Mouse (Mus musculus) urinary bladder, postnatal 25 days (tissue): ENCODE measurements at regions not wholly inside any gene's neighbourhood (a gene's known extent, or its start where the extent isn't known, plus 50 kb on each side); places are given as distances from the start of the nearest gene placed in this dataset.

Experiments used
- DNase-seq: peaks from one replicate; pipeline ENCODE4 v3.0.0; 2022; ENCODE audit warnings: low spot score

- DNase-seq = no peak
These were observed 311.9 kb downstream of the Sox9 start for GRCm38 (mm10) chr11:113093895-113094445.

GRCm38 (mm10) chr11:113095625-113096024 lies 313.6 kb downstream of the Sox9 start:
- DNase-seq = no peak

DNA sequence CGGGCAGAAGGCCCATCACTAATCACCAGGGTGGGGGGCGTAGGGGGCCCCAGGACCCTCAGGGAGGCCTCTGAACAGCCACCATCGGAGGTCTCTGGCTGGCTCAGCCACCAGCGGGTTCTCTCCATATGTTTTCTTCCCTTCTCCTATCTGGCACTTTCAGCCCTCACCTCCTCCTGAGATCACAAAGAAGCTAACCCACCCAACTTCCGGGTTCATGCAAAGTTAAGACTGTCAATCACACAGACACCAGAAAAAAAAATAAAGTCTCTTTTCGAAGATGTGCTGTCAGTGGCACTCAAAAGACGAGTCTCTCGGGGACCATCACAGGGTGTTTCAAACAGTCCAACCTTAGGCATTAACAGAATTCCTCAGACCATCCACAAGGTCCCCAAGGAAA lies 314.2 kb downstream of the Sox9 start:
- no peak for DNase-seq

DNA sequence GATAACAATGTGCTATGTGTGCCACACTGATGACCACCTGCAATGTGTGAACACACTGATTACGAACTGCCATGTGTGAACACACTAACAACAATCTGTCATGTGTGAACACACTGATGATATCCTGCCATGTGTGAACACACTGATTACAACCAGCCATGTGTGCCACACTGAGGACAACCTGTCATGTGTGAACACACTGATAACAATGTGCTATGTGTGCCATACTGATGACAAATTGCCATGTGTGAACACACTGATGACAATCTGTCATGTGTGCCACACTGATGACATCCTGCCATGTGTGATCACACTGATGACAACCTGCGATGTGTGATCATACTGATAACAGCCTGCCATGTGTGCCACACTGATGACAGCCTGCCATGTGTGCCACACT lies 316.3 kb downstream of the Sox9 start:
- no peak for DNase-seq

- no peak for DNase-seq
These were observed 318.8 kb downstream of the Sox9 start for GRCm38 (mm10) chr11:113100800-113101199.

DNA sequence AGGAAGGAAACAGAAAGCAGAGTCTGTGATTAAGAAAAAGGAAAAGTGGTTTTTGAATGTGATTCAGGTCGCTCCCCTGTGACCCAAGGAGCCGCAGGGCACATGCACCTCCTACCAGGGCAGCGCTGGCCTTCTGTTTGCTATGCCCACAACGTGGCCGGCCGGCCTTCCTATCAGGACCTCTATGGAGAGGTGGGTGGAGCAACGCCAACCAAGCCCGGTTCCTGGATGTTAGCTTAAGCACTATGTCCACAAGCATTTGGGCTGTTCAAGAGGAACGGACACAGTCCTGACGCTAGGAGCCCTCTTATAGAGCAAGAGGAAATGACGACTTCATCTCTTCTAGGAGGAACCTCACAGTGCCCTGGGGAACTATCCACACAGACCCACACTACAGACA lies 319.5 kb downstream of the Sox9 start:
- no peak for DNase-seq

- DNase-seq = no peak
These were observed 321.3 kb downstream of the Sox9 start for GRCm38 (mm10) chr11:113103161-113103845.

GRCm38 (mm10) chr11:113105371-113105770 lies 323.3 kb downstream of the Sox9 start:
- no peak for DNase-seq

GRCm38 (mm10) chr11:113107205-113107844 lies 325.3 kb downstream of the Sox9 start:
- no peak for DNase-seq

DNA sequence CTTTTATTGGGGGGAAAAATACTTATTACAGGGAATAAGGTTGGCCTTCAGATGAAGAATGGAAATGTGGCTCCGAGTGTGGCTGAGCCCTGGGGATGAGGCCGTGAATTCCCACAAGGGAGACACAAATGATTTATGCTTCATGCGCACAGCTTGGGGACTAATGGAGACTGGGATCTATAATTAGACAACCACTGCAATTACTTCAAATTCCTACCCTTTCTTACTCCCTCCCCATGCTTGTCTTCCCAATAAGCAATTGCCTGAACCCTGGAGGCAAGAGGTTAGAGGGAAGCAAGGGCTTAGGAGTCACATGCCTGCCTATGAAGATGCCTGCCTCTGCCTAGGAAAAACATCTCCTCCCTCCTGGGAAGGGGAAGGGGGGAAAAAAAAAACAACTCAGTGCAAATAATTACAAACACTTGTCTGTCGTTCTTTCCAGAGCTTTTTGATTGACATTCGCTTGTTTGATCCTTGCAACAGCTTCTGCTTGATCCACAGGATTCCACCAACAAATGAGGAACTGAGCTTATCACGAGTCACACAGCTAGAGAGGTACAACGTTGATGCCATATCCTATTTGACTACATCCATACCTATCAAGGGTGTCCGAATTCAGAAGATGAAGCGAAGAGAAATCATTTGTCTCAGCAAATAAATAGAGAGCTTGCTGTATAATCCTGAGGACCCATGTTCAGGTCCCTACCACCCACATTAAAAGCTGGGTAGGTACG lies 326.1 kb downstream of the Sox9 start:
- no peak for DNase-seq

- no peak for DNase-seq
These were observed 327.1 kb downstream of the Sox9 start for GRCm38 (mm10) chr11:113109096-113109495.

GRCm38 (mm10) chr11:113113220-113113817 lies 331.3 kb downstream of the Sox9 start:
- DNase-seq = no peak

DNA sequence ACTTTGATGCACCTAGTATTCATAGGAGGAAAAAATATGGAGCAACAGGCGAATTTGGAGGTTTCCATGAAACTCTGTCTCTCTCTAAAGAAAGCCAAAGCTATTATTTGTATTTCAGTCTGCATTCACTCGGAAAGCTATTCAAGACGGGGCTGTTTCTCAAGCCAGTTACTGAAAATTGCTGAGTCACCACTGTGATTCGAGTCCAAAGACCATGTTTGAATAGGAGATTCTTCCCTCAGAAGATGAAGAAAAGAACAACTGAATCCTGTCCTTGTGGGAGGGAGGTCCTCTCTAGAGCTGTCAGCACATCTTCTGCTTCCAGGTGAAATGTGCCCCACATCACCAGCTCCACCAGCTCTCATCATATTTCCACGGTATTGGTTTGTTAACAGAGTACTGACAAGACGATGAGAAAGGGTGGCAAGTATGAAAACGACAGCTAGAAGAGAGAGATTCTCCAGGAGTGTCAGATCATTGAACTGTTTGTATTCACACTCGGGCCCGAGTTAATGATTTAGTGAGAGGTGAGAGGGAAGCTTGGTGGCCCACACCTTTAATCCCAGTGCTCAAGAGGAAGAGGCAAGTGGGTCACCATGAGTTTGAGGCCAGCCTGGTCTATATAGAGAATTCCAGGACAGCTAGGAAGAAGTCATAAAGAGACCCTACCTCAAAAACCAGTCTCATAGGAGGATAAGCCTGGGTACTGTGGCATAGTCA lies 335.3 kb downstream of the Sox9 start:
- no peak for DNase-seq

DNA sequence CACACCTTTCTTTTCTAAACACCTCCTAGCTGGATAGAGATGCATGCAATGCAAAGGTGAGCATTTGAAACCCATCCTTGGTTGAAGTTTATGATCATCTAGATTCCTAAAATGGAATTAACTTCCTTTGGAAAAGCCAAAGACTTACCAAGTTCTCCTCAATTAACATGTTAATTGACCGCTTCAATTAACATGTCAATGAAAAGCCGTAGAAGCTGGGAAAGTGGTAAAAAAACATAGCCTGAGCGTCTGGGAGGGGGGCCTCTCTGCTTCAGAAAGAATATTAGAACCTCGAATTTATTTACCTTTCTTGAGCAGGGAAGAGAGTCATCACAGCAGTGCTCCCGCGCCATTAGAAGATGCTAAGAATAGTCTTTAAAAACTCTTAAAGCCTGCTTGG lies 338.5 kb downstream of the Sox9 start:
- no peak for DNase-seq

- DNase-seq = no peak
These were observed 339.3 kb downstream of the Sox9 start for GRCm38 (mm10) chr11:113121307-113121706.

GRCm38 (mm10) chr11:113122137-113122536 lies 340.1 kb downstream of the Sox9 start:
- DNase-seq = no peak

DNA sequence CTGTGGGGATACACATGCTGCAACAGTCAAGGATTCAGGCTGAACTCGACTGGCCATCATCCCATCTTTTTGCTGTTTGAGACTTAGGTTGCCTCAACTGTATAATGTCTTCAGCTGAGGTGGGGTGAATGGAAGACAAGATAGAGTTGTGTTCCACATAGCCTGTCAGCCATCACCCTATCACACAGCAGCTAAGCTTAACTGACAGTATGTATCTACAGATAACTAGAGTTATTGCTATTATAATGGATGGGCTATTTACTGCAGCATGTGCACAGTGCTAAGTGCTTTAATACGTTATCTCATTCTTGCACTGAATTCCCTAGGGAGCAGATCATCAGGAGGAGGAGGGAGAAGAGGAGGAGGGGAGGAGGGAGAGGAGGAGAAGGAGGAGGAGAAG lies 340.9 kb downstream of the Sox9 start:
- DNase-seq = no peak

DNA sequence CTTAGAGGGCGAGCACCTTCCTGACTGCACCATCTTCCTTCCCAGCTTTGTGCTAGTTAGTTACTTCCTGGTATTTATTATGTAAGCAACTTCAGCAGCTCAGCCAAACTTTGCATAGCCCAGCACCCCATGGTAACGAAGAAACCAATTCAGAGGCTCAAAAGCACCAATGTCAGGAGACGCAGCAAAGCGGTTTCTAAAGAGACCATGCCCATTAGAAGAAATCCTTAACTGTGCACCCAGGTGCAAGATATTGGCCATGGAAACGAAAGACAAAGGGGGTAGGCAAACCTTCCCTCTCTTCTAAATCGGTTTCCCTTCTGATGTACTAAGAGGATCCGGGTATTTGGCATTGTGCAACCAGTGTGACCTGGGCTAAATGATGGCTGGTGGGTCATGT lies 343.8 kb downstream of the Sox9 start:
- DNase-seq = no peak

- DNase-seq = no peak
These were observed 347.2 kb downstream of the Sox9 start for GRCm38 (mm10) chr11:113129192-113129591.

- DNase-seq = no peak
These were observed 348.0 kb downstream of the Sox9 start for GRCm38 (mm10) chr11:113129975-113130374.

DNA sequence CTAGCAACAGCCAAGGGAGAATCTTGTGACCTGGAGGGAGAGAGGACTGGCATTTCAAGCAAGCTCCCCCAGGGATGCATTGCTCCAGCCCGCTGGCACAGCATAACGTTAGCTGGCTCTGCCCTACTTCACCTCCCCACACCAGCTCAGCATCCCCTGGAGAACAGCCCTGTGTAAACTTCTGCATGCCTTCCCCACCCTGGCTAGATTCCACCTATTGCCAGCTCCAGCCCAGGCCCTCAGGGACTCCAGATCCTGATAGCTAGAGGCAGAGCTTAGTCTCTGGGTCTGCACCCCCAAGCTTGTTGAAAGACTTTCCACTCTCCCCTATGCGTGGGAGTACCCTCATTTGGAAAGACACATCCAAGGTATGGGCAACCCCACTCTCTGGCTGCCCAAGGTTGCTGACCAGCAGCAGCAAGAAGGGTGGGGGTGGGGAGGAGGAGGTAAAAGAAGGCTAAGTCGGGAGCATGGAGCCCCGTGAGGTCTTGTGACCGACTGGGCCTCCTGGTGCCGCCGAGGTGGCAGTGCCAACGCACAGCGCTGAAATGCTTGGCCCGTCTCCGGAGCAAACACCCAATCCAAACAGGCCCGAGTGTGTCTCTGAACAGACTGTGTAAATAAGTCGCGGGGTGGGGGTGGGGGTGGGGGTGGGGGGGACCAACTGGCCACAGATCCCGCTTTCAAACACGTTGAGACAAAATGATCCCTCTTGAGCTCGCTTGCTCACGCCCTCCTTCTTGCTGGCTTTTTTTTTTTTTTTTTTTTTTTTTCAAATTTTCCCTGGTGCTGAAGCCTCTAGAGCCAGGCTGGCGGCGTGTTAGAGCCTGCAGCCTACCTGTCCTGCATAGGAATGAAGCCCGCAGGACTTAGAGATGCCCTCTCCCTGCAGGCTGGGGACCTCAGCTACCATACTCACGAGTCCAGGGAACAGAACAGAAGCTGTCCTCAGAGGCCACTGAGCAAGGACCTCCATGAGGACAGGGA lies 350.3 kb downstream of the Sox9 start:
- no peak for DNase-seq
